ENCODE assay signal across 12 mouse cellular contexts in genomic region chrX:107767896-107768295, GRCm38 (mm10). TPM values are rescaled to one million over a fixed set of nuclear protein-coding genes. Genes with fewer than 3 reads are reported as not detected.
A peak's percentile ranks its signal among the peaks of the same experiment; 100 is the strongest.
DNase-seq lines count a peak whose midpoint lies in the region; ATAC-seq and TF ChIP-seq lines count a peak whose summit lies in the region.
"Had no signal": no experiment of that assay in that cellular context is flagged by ENCODE, and none has a peak within 500 bp of the region (broad histone marks: within the 10 kb centered on the region; RNA-seq: fewer than 3 reads in every experiment).

No protein-coding gene starts in this region.

- peak; percentile 29; the same call in 1 of the 2 replicates for TF ChIP-seq CTCF in lung, embryonic 14.5 days (IDR thresholded peaks at IDR 0.05; ENCODE audit: low read depth)

- H3K27ac ChIP-seq in forebrain, embryonic 14.5 days (ENCODE audit: low read depth, low read length), result no peak overlapping the region
- no peak overlapping the region for H3K27ac ChIP-seq in forebrain, embryonic 15.5 days (replicated peaks)
- no peak overlapping the region for H3K27ac ChIP-seq in lung, embryonic 14.5 days (ENCODE audit: low read depth)
- H3K27ac ChIP-seq: macrophage had no signal

- no peak overlapping the region for H3K4me3 ChIP-seq in forebrain, embryonic 14.5 days (ENCODE audit: low read depth, low read length)
- H3K4me3 ChIP-seq in forebrain, embryonic 15.5 days, result no peak overlapping the region
- H3K4me3 ChIP-seq in lung, embryonic 14.5 days (ENCODE audit: low read depth, low read length), result no peak overlapping the region

- H3K36me3 ChIP-seq in forebrain, embryonic 14.5 days (ENCODE audit: control insufficient read depth, insufficient read depth, low read length), result no peaks in the 10 kb centered on the region
- no peaks in the 10 kb centered on the region for H3K36me3 ChIP-seq in forebrain, embryonic 15.5 days
- no peaks in the 10 kb centered on the region for H3K36me3 ChIP-seq in lung, embryonic 14.5 days (ENCODE audit: insufficient read depth)

- H3K4me1 ChIP-seq in forebrain, embryonic 14.5 days (ENCODE audit: control insufficient read depth, insufficient read depth, low read length), result no peaks in the 10 kb centered on the region
- no peaks in the 10 kb centered on the region for H3K4me1 ChIP-seq in forebrain, embryonic 15.5 days
- no peaks in the 10 kb centered on the region for H3K4me1 ChIP-seq in lung, embryonic 14.5 days (ENCODE audit: insufficient read depth)

- no peak overlapping the region for H3K4me2 ChIP-seq in forebrain, embryonic 14.5 days (ENCODE audit: low read length)
- H3K4me2 ChIP-seq in forebrain, embryonic 15.5 days (replicated peaks), result no peak overlapping the region
- H3K4me2 ChIP-seq in lung, embryonic 14.5 days, result no peak overlapping the region

- H3K27me3 ChIP-seq in forebrain, embryonic 14.5 days (replicated peaks; ENCODE audit: control insufficient read depth, insufficient read depth, low read length), result no peaks in the 10 kb centered on the region
- H3K27me3 ChIP-seq in forebrain, embryonic 15.5 days, result no peaks in the 10 kb centered on the region
- no peaks in the 10 kb centered on the region for H3K27me3 ChIP-seq in lung, embryonic 14.5 days (ENCODE audit: insufficient read depth, low read length)

- DNase-seq in forebrain, embryonic 14.5 days (ENCODE audit: low spot score), result peak; percentile 1
- DNase-seq in lung, embryonic 14.5 days, result peak; percentile 49
- no peak for DNase-seq in lung, postnatal 4 days
- peak; percentile 2 for DNase-seq in ZHBTc4 (ENCODE audit: low read depth, low spot score)
- peak; percentile 21 for DNase-seq in retina, embryonic 14.5 days (ENCODE audit: low spot score)
- DNase-seq in adrenal gland, adult (ENCODE audit: inconsistent age in 2 of 2, low spot score in 1 of 2), result no peak
- DNase-seq in right cerebral cortex, postnatal 10 days (ENCODE audit: low spot score in 2 of 2), result no peak
- DNase-seq: cerebellum, adult 9-11 months; heart, postnatal 4 days; kidney, adult 8-10 months had no signal

- ATAC-seq in forebrain, embryonic 14.5 days, result no peak
- ATAC-seq in forebrain, embryonic 15.5 days (replicated peaks), result no peak
- no peak for ATAC-seq in lung, embryonic 14.5 days (ENCODE audit: insufficient read depth)

- H3K9me3 ChIP-seq in forebrain, embryonic 14.5 days (replicated peaks; ENCODE audit: control insufficient read depth, low read length), result no peaks in the 10 kb centered on the region
- H3K9me3 ChIP-seq in forebrain, embryonic 15.5 days, result no peaks in the 10 kb centered on the region
- no peaks in the 10 kb centered on the region for H3K9me3 ChIP-seq in lung, embryonic 14.5 days (ENCODE audit: low read depth, low read length)

- no peak overlapping the region for H3K9ac ChIP-seq in forebrain, embryonic 14.5 days (ENCODE audit: low read length)
- H3K9ac ChIP-seq in forebrain, embryonic 15.5 days (replicated peaks), result no peak overlapping the region
- no peak overlapping the region for H3K9ac ChIP-seq in lung, embryonic 14.5 days

- WGBS in forebrain, embryonic 14.5 days, result 26% methylated on average over 3 of the region's 3 CpGs
- 29% methylated on average over 3 of the region's 3 CpGs for WGBS in forebrain, embryonic 15.5 days
- WGBS in lung, embryonic 14.5 days, result 20% methylated on average over 3 of the region's 3 CpGs

RNA-seq across cellular contexts. Expression of gene Tent5d, which starts 24.5 kb away (rescaled TPM):
- 0.05 TPM in 1 of 2 replicates, not detected in the other for polyA plus RNA-seq in forebrain, embryonic 14.5 days (2014; fragmentation: Nextera tagmentation; extraction: Ambion mirVana)
- 0.13 TPM in 1 of 2 replicates, not detected in the other for polyA plus RNA-seq in forebrain, embryonic 15.5 days (2015; fragmentation: Nextera tagmentation; extraction: Ambion mirVana)
- polyA plus RNA-seq in lung, embryonic 14.5 days (2014; fragmentation: Nextera tagmentation; extraction: Ambion mirVana), result 0.14 TPM in 1 of 2 replicates, not detected in the other
- polyA plus RNA-seq: macrophage had no signal

RNA-seq across cellular contexts. Expression of gene 2610002M06Rik, which starts 48.2 kb away (rescaled TPM):
- polyA plus RNA-seq in forebrain, embryonic 14.5 days (2014; fragmentation: Nextera tagmentation; extraction: Ambion mirVana), result 13.6 and 16.7 TPM in 2 replicates
- polyA plus RNA-seq in forebrain, embryonic 15.5 days (2015; fragmentation: Nextera tagmentation; extraction: Ambion mirVana), result 14.7 and 16.5 TPM in 2 replicates
- polyA plus RNA-seq in lung, embryonic 14.5 days (2014; fragmentation: Nextera tagmentation; extraction: Ambion mirVana), result 12.3 and 14.1 TPM in 2 replicates

Comparison
In these comparisons a context has a peak if more than half of its experiments do, and no peak if none do; other contexts are left out.
1. DNase-seq: peak in forebrain, embryonic 14.5 days (single experiment), lung, embryonic 14.5 days (single experiment), ZHBTc4 (single experiment) and retina, embryonic 14.5 days (single experiment); none in lung, postnatal 4 days (0 of 2), adrenal gland, adult (0 of 2) and right cerebral cortex, postnatal 10 days (0 of 2).